Mouse (Mus musculus): ENCODE measurements around the gene Tenm4.

- TF ChIP-seq EP300 (IDR thresholded peaks at IDR 0.05; ENCODE audit: low read depth) (no peak), CTCF (IDR thresholded peaks at IDR 0.05; ENCODE audit: low read depth) (no peak)
Measured at GRCm38 (mm10) chr7:96336376-96336775, 165.3 kb downstream of the Tenm4 start.

Data from liver, embryonic 14.5 days (tissue).